Mouse (Mus musculus) Patski (cell line): ENCODE measurements around the gene Hist1h1a. TPM values are rescaled to one million over a fixed set of nuclear protein-coding genes. Genes with fewer than 3 reads are reported as not detected.
"Not testable (repeated sequence)": the region's sequence is repeated elsewhere in the genome, so short reads cannot be mapped to it uniquely, and the experiment has no call there.

ENCODE experiments used
- ATAC-seq: fragments of 100-300 bp; one replicate; pipeline ENCODE4 v1.8.0; 2021
- CTCF ChIA-PET: fragments of 350-600 bp; sonication (Branson Sonifier 250); formaldehyde crosslinking; loops from one replicate; lab custom pipeline; 2022; ENCODE audit warnings: inconsistent platforms; lab: Charles Lee
- POLR2A ChIA-PET: fragments of 350-600 bp; sonication (Branson Sonifier 250); formaldehyde crosslinking; loops from one replicate; lab custom pipeline; 2022; ENCODE audit warnings: antibody characterized with exemption, inconsistent platforms; lab: Charles Lee
- DNase-seq: peaks from one replicate; pipeline ENCODE4 v3.0.0-alpha.2; 2011; ENCODE audit warnings: low read depth, low spot score
- H3K27me3 ChIP-seq: fragments of 371-371 bp; one replicate; pipeline ENCODE4 v1.5.1; 2021
- CTCF ChIP-seq: fragments of 100-300 bp; IDR thresholded peaks from one replicate; pipeline ENCODE4 v1.5.1; 2021
- in situ Hi-C: fragments of 300-500 bp; cut with MboI; formaldehyde crosslinking; loops from 3 replicates; pipeline ENCODE4 v1.11.1; 2018; ENCODE audit warnings: low pct_unique_long_range_greater_than_20kb, mixed read lengths
- polyA plus RNA-seq: library from polyadenylated mRNA; unstranded; gene quantifications from one replicate; pipeline ENCODE4 v1.2.3, GENCODE M21; 2021

The Hist1h1a gene
- polyA plus RNA-seq = 1.2 TPM

DNA sequence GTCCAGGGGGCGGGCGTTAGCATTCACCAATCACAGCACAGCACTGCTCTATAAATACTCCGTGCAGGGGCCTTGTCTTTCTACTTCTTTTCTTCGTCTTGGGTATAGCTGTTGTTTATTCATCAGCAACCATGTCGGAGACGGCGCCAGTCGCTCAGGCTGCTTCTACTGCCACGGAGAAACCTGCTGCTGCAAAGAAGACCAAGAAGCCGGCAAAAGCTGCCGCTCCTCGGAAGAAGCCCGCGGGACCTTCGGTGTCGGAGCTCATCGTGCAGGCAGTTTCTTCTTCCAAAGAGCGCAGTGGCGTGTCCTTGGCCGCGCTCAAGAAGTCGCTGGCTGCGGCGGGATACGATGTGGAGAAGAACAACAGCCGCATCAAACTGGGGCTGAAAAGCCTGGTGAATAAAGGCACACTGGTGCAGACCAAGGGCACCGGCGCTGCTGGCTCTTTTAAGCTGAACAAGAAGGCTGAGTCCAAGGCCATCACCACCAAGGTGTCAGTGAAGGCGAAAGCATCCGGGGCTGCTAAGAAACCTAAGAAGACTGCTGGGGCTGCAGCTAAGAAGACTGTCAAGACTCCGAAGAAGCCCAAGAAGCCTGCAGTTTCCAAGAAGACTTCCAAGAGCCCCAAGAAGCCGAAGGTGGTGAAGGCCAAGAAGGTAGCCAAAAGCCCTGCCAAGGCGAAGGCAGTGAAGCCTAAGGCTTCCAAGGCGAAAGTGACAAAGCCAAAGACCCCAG is at the start of gene Hist1h1a:
Gene Hist1h1a, plus strand, starts transcription at position 81 of the 738 bp plus-strand sequence.
- POLR2A ChIA-PET = interaction anchor here (0.9 to 1.7 kb wide), 3 partner anchors 9 to 23 kb away, joined by 3 to 4 read pairs (median 4); no protein-coding TSS in a partner anchor
- ATAC-seq (peak; percentile 52), DNase-seq (peak; percentile 64)
- CTCF ChIA-PET = interaction anchor here (1.2 kb wide), 1 partner anchor 10 kb away, joined by 4 read pairs; no protein-coding TSS in a partner anchor
- no peak for TF ChIP-seq CTCF
- in situ Hi-C loops = loop anchor here (25.0 kb wide), 1 partner anchor 1976 kb away; the partner anchor contains the start of genes Hist1h1b, Hist1h2an, Hist1h2bp and Hist1h3i
- no peaks in the 10 kb centered on the region for H3K27me3 ChIP-seq

DNA sequence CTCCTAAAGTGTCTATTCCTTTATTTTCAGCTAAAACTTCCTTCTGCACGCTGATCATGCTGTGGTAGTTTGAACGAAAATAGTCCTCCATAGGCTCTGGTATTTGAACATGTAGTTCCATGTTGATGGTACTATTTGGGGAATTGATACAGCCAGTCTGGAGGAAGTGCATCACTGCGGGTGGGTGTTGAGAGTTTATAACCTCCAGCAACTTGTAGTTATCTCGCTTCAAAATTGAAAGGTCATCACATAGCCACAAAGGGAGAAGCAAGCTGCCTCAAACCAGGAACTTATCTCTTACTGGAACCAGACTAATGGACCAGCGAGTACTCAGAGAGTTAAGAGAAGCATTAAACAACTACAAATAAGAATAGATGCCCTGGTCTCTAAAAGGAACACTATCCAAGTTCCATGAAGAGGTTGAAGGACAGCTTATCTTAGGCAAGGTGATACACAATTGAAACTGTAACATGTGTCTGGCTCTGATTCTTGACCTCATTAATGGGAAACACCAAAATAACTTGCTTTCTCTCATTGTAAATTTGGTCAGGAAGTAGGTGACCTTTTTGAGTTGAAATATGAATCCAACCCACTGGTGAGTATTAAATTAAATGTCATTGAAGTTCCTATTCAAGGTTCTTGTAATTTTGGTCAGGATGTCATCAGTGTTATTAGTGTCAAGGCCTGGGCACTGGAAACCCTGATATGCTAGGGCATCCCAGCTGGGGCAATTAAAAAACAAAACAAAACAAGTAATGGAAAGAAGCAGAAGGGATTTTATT is 47.0 kb upstream of the Hist1h1a start:
- in situ Hi-C loops = no loop called here

DNA sequence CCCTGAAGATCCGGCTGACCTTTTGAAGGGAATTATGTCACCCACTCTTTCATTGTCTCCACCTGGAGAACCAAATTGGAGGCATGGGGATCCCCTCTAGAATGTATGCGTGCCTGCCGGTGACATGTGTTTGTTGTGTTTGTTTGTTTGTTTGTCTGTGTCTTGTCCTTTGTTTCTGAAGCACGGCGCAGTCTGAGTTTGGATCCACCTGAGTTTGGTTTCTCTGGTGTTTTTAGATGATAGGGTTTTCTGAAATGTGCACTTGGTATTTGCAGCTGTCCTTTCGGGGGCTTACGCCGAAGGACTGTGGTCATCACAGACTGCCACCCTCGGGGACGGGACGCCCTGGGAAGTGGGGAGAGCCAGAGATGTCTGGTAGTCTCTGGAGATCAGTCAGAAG is 46.3 kb upstream of the Hist1h1a start:
- CTCF ChIA-PET = interaction anchor here (1.1 to 1.5 kb wide), 2 partner anchors 13 to 16 kb away, joined by 4 read pairs; no protein-coding TSS in a partner anchor
- TF ChIP-seq CTCF = no peak

More for the DNA sequence above, 47.0 kb upstream of the Hist1h1a start:
- ATAC-seq (no peak), DNase-seq (no peak)
- TF ChIP-seq CTCF = no peak
- H3K27me3 ChIP-seq = no peaks in the 10 kb centered on the region
- CTCF ChIA-PET = no interaction called here
- POLR2A ChIA-PET = no interaction called here

DNA sequence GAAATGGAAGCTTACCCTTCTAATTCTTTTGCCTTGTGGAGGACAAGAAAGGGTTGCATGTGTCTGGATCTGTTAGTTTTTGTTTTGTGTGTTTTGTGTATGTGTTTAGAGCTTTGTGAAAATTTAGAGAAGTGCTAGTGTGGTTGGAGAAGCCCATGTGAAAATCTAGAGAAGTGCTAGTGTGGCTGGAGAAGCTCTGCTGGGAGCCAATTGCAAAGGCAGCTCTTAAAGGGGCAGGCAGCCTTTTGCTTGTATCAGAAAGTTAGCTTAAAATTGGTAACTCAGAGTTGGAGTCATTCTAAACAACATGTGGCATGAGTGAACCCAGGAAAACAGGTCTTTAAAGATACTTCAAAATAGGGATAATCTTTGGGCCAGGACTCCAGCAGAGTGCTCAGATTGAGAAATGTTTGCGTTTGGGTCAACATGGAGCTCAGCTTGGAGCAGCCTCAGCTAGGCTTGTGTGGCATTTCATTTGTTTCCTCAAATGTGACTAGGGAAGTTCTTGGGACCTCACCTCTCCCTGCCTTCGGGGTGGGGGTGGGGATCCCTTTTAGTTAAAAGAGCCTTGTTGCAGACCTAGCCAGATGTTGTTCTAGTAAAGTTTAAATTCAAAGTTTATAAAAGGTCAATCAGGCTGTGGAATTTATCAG is 45.7 kb upstream of the Hist1h1a start:
- in situ Hi-C loops, DNase-seq, ATAC-seq, H3K27me3 ChIP-seq, POLR2A ChIA-PET: not testable (repeated sequence)
- CTCF ChIA-PET = interaction anchor here (1.1 to 1.5 kb wide), 3 partner anchors 8 to 16 kb away, joined by 3 to 4 read pairs (median 4); no protein-coding TSS in a partner anchor

More for the DNA sequence above, 46.3 kb upstream of the Hist1h1a start:
- DNase-seq (no peak), ATAC-seq (no peak)
- POLR2A ChIA-PET = no interaction called here
- in situ Hi-C loops = no loop called here
- no peaks in the 10 kb centered on the region for H3K27me3 ChIP-seq

DNA sequence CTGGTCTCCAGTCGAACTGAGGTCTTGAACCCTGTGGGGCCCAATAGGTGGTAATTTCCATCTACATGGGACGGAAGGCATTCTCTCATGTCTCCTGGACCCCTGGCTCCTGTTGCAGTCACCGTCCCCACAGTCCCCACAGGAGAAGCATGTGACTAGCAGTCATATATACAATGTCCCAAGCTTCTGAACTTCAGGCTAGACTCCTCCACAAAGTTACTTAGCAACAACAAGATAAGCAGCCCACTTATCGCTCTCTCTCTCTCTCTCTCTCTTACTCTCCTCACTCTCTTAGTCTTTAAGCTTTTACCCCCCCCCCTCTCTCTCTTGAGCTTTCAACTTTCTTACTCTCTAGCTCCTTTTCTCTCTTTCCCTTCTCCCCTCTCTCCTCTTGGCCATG is 39.2 kb upstream of the Hist1h1a start:
- no peak for TF ChIP-seq CTCF
- no peaks in the 10 kb centered on the region for H3K27me3 ChIP-seq
- ChIA-PET POLR2A (no interaction called here), CTCF (interaction anchor here (0.8 to 1.1 kb wide), 2 partner anchors 10 to 12 kb away, joined by 3 read pairs; no protein-coding TSS in a partner anchor)
- in situ Hi-C loops = no loop called here
- ATAC-seq (no peak), DNase-seq (no peak)

DNA sequence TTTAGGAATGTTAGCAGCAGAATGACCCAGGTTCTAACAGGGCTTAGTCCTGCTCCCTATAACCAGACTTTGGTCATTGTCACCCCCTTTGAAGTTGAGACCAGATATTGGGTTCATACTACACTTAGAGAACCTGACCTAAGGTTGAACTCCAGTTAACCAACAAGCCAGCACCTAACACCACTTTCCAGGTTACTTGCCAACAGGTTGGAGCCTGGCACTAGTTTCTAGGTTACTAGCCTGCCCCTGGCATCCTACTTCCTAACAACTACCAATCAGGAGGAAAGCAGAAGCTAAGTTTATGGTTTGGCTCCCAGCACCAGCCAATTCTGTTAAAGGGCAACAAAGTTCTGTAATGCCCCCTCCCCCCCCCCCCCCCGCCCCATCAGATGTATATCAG is 38.3 kb upstream of the Hist1h1a start:
- in situ Hi-C loops = loop anchor here (25.0 kb wide), 1 partner anchor 288 kb away; no protein-coding TSS in a partner anchor
- ChIA-PET POLR2A (no interaction called here), CTCF (interaction anchor here (1.0 kb wide), 1 partner anchor 23 kb away, joined by 3 read pairs; no protein-coding TSS in a partner anchor)
- TF ChIP-seq CTCF = no peak
- DNase-seq (no peak), ATAC-seq (no peak)
- H3K27me3 ChIP-seq = no peaks in the 10 kb centered on the region

DNA sequence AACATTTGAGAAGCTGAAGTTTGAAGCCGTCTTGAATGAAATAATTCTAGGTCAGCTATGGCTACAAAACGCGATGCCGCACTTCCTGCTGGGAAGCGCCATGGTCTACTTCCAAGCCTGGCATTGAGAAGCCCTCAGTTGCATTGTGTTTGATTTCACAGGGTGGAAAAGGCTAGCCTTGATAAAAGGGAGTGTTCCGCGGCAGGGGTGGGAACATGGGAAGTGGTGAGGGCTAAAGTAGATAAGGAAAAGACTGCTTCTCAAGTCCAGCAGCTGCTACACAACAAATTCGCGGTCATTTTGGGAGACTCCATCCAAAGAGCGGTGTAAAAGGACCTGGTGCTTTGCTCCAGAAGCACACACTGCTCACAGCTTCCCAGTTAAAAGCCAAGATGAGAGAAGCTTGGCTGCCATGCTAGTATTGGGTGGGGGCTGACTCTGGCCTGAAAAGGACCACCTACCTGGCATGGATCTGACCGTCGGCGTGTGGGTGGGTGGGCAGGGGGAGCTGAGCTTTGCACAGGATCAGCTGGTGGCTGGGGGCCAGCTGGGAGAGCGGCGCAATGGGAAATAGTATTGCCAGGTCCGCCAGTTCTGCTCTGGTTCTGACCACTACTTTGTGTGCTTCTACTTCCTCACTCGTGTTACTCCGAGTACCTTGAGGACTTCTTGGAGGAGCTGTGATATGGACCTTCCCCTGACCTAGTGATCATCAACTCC is 34.8 kb upstream of the Hist1h1a start:
- POLR2A ChIA-PET = no interaction called here
- DNase-seq = no peak
- CTCF ChIA-PET = interaction anchor here (3.3 kb wide), 1 partner anchor 27 kb away, joined by 23 read pairs; no protein-coding TSS in a partner anchor

DNA sequence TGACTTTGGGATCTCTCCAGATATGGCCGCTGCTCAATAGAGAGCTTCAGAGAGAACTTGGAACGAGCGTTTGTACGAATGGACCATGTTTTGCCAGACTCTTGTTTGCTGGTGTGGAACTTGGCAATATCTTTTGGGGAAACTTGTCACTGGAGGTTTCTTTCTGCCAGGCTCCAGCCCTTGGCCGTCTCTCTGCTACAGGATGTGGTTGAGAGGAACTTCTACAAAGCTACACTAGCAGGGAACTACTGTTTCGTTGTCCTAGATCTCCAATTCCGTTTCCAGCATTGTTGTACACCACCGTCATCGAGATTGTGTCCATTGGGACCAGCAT is 34.3 kb upstream of the Hist1h1a start:
- ChIA-PET POLR2A (no interaction called here), CTCF (interaction anchor here (3.3 to 4.6 kb wide), 2 partner anchors 21 to 28 kb away, joined by 21 to 23 read pairs; no protein-coding TSS in a partner anchor)
- H3K27me3 ChIP-seq = no peaks in the 10 kb centered on the region
- no peak for TF ChIP-seq CTCF
- ATAC-seq = no peak
- no peak for DNase-seq
- in situ Hi-C loops = loop anchor here (25.0 kb wide), 1 partner anchor 292 kb away; no protein-coding TSS in a partner anchor

More for the DNA sequence above, 34.8 kb upstream of the Hist1h1a start:
- no peaks in the 10 kb centered on the region for H3K27me3 ChIP-seq
- no peak for ATAC-seq
- TF ChIP-seq CTCF = no peak
- in situ Hi-C loops = loop anchor here (25.0 kb wide), 1 partner anchor 291 kb away; no protein-coding TSS in a partner anchor

DNA sequence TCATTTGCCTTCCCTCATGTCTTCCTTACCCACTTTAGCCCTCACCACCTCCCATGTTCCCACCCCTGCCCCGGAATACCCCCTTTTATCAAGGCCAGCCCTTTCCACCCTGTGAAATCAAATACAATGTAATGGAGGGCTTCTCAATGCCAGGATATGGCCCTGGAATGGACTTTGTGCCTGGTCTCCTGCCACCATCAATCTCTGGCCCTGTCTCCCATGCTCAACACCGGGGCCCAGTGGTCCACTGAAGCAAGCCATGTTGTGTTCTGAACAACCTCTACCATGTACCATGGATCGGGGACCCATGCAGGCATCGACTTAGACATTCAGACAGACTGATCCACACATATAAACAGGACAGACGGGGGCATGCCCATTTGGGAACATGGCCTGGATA is 33.8 kb upstream of the Hist1h1a start:
- in situ Hi-C loops = loop anchor here (10.0 to 25.0 kb wide), 2 partner anchors 105 to 292 kb away; partner anchors contain the start of genes Hist1h1e and Hist1h2be
- POLR2A ChIA-PET = interaction anchor here (0.7 to 0.8 kb wide), 2 partner anchors 17 to 40 kb away, joined by 3 read pairs; no protein-coding TSS in a partner anchor
- no peaks in the 10 kb centered on the region for H3K27me3 ChIP-seq
- DNase-seq = no peak
- CTCF ChIA-PET = interaction anchor here (3.3 to 4.6 kb wide), 2 partner anchors 21 to 28 kb away, joined by 21 to 23 read pairs; no protein-coding TSS in a partner anchor
- no peak for ATAC-seq
- no peak for TF ChIP-seq CTCF
